Mouse (Mus musculus) limb, embryonic 10.5 days (tissue): ENCODE results near the gene Miga1. TPM values are rescaled to one million over a fixed set of nuclear protein-coding genes. Genes with fewer than 3 reads are reported as not detected.
A peak's percentile ranks its signal among the peaks of the same experiment; 100 is the strongest.
"Not testable (repeated sequence)": the region's sequence is repeated elsewhere in the genome, so short reads cannot be mapped to it uniquely, and the experiment has no call there.

ENCODE experiments used
- DNase-seq: peaks from one replicate; pipeline ENCODE4 v3.0.0-alpha.2; 2017; ENCODE audit warnings: low spot score
- H3K27ac ChIP-seq: fragments of 300-500 bp; sonication (generic); 2 replicates; pipeline ENCODE4 v1.5.1; 2016; ENCODE audit warnings: mild to moderate bottlenecking
- H3K27me3 ChIP-seq: fragments of 300-500 bp; sonication (generic); 2 replicates; pipeline ENCODE4 v1.6.1; 2016; ENCODE audit warnings: low read depth, mild to moderate bottlenecking; ENCODE audit not compliant: poor library complexity, severe bottlenecking
- H3K36me3 ChIP-seq: fragments of 300-500 bp; sonication (generic); 2 replicates; pipeline ENCODE4 v1.6.1; 2016; ENCODE audit warnings: mild to moderate bottlenecking, moderate library complexity
- H3K4me1 ChIP-seq: fragments of 300-500 bp; sonication (generic); 2 replicates; pipeline ENCODE4 v1.6.1; 2016
- H3K4me3 ChIP-seq: fragments of 300-500 bp; sonication (generic); 2 replicates; pipeline ENCODE4 v1.5.1; 2016; ENCODE audit warnings: mild to moderate bottlenecking, moderate library complexity
- H3K9me3 ChIP-seq: fragments of 300-500 bp; sonication (generic); replicated peaks from 2 replicates; pipeline ENCODE4 v1.6.1; 2016; ENCODE audit warnings: mild to moderate bottlenecking
- WGBS: fragments of 180-500 bp; shearing (Covaris S2); methylation state at CpG from one replicate; pipeline ENCODE4 v1.1.7; 2016; 5-methylcytosine and 5-hydroxymethylcytosine counted together
- polyA plus RNA-seq: library from polyadenylated mRNA; unstranded; fragments of >200 nt; fragmentation: Nextera tagmentation; extraction: Ambion mirVana; gene quantifications from 2 replicates; pipeline ENCODE4 v1.2.1, GENCODE M21; 2016

The Miga1 gene
- polyA plus RNA-seq, 1 experiment from 2014 or later: 21.5 TPM

DNA sequence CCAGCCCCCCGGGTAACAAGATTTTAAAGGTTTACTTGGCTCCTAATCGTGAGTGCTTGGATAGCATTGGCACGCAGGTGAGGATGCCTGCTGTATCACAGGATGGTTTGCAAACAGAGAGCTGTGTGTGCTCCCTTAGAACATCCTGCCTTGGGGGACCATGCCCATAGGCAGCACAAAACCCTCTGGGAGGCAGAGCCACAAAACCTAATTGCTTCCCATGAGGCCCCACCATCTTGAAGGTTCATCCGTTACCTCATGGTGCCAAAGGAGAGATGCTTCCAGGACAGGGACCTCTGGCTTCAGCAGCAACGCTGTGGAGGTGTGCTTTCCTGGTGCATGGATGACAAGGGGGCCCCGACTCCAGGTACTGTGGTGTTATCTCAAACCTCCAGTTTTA, 68.3 kb downstream of the Miga1 start:
- WGBS: 86% methylated on average over 6 of the region's 6 CpGs
- Histone ChIP-seq H3K9me3 (no peaks in the 10 kb centered on the region), H3K27me3 (peaks cover 17% of the 10 kb centered on the region), H3K4me1 (no peaks in the 10 kb centered on the region), H3K36me3 (peaks cover 13% of the 10 kb centered on the region), H3K27ac (no peak overlapping the region), H3K4me3 (no peak overlapping the region)
- no peak for DNase-seq

GRCm38 (mm10) chr3:152271071-152271710, 69.0 kb downstream of the Miga1 start:
- peaks cover 8% of the 10 kb centered on the region for H3K36me3 ChIP-seq
- no peak overlapping the region for H3K4me3 ChIP-seq
- H3K9me3 ChIP-seq: no peaks in the 10 kb centered on the region
- H3K27ac ChIP-seq: no peak overlapping the region; the same call in 1 of the 2 replicates
- no peak for DNase-seq
- peaks cover 24% of the 10 kb centered on the region for H3K27me3 ChIP-seq
- H3K4me1 ChIP-seq: peaks cover 3% of the 10 kb centered on the region
- whole genome bisulfite sequencing: 89% methylated on average over 10 of the region's 10 CpGs

DNA sequence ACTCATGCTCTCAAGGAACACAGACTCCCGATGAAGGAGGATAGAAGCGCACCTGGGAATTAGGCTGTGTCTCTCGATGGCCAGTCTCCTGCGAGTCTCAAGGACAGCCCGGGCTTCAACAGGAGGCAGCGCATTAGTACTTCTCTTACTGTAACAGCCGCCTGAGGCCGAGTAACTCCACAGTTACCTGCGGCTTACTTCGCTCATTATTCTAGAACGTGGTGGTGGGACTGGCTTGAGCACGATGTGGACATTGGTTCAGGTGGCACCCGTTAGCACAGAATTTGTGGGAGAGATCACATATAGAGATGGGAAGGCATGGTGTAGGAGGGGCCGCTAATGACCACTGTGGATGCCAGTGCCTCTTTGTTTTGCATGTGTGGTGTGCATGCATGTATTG, 72.1 kb downstream of the Miga1 start:
- Histone ChIP-seq H3K36me3 (0 out of 2 replicates have a peak, but pooled peaks cover 3% of the 10 kb centered on the region), H3K4me1 (peaks cover 18% of the 10 kb centered on the region), H3K27ac (no peak overlapping the region), H3K9me3 (no peaks in the 10 kb centered on the region), H3K4me3 (no peak overlapping the region), H3K27me3 (peaks cover 53% of the 10 kb centered on the region)
- DNase-seq: no peak
- 88% methylated on average over 14 of the region's 14 CpGs for WGBS

DNA sequence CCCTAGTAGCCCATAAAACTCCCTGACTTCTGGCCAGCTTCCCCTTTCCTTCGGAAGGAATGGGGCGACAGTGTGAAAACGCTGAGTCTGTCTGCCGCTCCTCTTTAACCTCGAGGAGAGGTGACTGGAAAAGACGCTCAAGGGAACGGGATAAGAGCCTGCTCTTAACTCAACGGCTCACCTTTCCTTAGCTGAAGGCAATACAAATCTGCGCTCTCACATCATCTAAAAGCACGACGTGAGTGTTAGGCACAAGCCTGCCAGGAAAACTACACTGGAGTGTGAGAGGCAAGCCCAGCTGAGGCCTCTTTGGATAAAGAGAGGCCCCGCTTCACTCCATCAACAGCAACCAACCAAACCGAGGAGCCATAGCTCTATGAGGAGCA, 74.2 kb downstream of the Miga1 start, which contains the start of gene Nexn:
Nexn (minus strand) TSS at position 315 of the 386 bp plus-strand sequence.
- DNase-seq: no peak
- WGBS: 5% methylated on average over 13 of the region's 13 CpGs
- Histone ChIP-seq H3K4me3 (peak within 1 kb of the TSS; percentile 76), H3K27me3 (peaks cover 60% of the 10 kb centered on the region), H3K4me1 (peaks cover 24% of the 10 kb centered on the region), H3K9me3 (no peaks in the 10 kb centered on the region), H3K36me3 (no peaks in the 10 kb centered on the region), H3K27ac (peak within 1 kb of the TSS; percentile 91)

DNA sequence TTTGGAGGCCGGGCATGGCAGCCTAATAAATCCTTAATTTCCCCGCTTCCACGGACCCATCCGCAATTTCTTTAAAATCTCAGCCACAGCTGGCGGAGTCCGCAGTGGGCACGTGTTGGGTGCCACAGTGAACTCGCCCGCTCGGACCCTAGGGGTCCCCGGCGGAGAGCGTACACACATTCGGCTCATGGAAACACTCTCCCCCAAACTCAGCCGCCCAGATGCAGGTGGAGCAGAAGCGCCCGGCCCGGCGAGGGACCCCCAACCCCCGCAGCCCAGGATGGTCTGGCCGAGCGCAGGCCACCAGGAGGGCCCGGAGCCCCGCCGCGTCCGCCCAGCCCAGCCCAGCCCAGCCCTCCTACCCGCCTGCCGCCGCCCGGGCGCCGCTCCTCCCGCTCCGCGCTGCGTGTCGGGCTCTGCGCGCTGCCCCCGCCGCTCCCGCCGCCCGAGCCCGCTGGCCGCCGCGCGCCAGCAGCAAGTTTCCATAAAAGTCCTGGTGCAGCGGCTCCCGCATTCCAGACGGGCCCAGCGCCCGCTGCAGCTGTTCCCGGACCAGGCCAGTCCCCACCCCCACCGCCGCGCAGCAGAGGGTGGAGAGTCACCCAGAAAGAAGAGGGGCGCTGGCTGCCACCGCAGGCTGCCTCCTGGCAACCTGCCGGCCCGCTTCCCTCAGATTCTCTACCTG, 74.7 kb downstream of the Miga1 start:
- Histone ChIP-seq H3K36me3 (no peaks in the 10 kb centered on the region), H3K9me3 (no peaks in the 10 kb centered on the region), H3K27ac (peak overlapping the region; percentile 91), H3K4me3 (peak overlapping the region; percentile 76), H3K4me1 (peaks cover 24% of the 10 kb centered on the region), H3K27me3 (peaks cover 60% of the 10 kb centered on the region)
- 1% methylated on average over 63 of the region's 63 CpGs for WGBS
- peak; percentile 83 for DNase-seq

DNA sequence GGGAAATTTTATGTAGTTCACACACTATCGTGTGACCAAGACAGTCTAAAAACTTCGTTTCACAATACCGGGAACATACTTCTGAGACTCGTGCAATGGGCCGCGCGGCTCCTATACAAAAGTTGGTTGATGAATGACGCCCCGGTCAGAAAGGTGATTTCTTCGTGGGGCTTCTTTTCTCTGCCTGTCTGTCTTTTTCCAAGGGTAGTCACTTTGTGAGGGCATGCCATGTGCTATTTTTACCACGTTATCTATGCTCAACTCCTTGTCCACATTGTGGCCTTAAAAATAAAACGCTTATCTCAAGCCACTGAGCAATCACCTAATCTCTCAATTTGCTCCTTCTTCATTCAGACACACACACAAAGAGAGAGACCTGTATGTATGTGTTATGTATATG, 75.4 kb downstream of the Miga1 start:
- Histone ChIP-seq H3K4me3 (peak overlapping the region; percentile 76), H3K4me1 (peaks cover 24% of the 10 kb centered on the region), H3K27ac (peak overlapping the region; percentile 91; the same call in 1 of the 2 replicates), H3K27me3 (peaks cover 60% of the 10 kb centered on the region), H3K9me3 (no peaks in the 10 kb centered on the region), H3K36me3 (no peaks in the 10 kb centered on the region)
- DNase-seq: no peak
- WGBS: 49% methylated on average over 12 of the region's 12 CpGs

DNA sequence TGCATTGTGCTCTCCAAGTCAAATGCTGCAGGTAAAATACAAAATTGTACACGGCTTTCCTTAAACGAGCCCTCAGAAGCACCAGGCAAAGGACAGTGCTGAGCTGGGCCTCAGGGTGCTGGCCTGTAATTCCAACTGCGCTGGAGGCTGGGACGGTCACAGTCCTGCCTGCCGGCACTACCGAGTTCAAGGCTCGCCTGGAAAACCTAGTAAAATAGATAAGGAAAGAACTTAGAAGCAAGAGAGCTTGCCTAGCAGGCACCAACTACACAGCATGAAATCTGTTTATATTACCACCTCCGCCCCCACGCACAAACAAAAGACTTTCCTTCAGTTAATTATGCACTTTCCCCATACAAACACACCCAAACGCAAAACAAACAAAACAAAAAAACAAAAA, 75.8 kb downstream of the Miga1 start:
- Histone ChIP-seq H3K9me3 (no peaks in the 10 kb centered on the region), H3K4me1 (peaks cover 24% of the 10 kb centered on the region), H3K36me3 (no peaks in the 10 kb centered on the region), H3K4me3 (no peak overlapping the region), H3K27ac (no peak overlapping the region), H3K27me3 (peaks cover 60% of the 10 kb centered on the region)
- no peak for DNase-seq
- WGBS: 49% methylated on average over 10 of the region's 10 CpGs

- Histone ChIP-seq H3K4me1 (peaks cover 24% of the 10 kb centered on the region), H3K27me3 (peaks cover 44% of the 10 kb centered on the region), H3K9me3 (no peaks in the 10 kb centered on the region), H3K36me3 (no peaks in the 10 kb centered on the region), H3K4me3 (no peak overlapping the region), H3K27ac (no peak overlapping the region)
- no peak for DNase-seq
- 62% methylated on average over 8 of the region's 8 CpGs for WGBS
These were observed 78.3 kb downstream of the Miga1 start for GRCm38 (mm10) chr3:152261948-152262347.

DNA sequence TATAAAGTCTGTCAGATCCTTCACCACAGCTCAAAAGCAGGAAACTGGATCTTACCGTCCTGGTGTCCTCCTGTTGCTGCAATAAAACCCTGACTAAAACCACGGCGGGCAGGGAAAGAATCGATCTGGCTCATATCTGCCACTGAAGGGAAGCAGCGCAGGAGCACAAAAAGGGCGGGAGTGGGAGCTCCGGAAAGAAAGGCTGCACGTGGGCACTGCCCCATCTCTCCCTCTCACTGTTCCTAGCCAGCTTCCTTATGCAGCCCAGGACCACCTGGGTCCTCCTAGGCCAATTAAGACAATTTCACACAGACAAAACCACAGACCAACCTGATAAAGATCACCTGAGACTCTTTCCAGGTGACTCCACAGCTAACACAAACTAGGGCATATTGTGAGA, 78.8 kb downstream of the Miga1 start:
- Histone ChIP-seq H3K4me1 (peaks cover 23% of the 10 kb centered on the region), H3K4me3 (no peak overlapping the region), H3K27ac (no peak overlapping the region), H3K27me3 (peaks cover 39% of the 10 kb centered on the region), H3K9me3 (no peaks in the 10 kb centered on the region), H3K36me3 (no peaks in the 10 kb centered on the region)
- 60% methylated on average over 8 of the region's 8 CpGs for WGBS
- DNase-seq: no peak

- Histone ChIP-seq H3K36me3 (no peaks in the 10 kb centered on the region), H3K4me3 (no peak overlapping the region), H3K27ac (no peak overlapping the region), H3K9me3 (no peaks in the 10 kb centered on the region), H3K4me1 (peaks cover 12% of the 10 kb centered on the region), H3K27me3 (peaks cover 30% of the 10 kb centered on the region)
- WGBS: 94% methylated on average over 1 of the region's 1 CpGs
- no peak for DNase-seq
These were observed 79.8 kb downstream of the Miga1 start for GRCm38 (mm10) chr3:152260362-152260761.

DNA sequence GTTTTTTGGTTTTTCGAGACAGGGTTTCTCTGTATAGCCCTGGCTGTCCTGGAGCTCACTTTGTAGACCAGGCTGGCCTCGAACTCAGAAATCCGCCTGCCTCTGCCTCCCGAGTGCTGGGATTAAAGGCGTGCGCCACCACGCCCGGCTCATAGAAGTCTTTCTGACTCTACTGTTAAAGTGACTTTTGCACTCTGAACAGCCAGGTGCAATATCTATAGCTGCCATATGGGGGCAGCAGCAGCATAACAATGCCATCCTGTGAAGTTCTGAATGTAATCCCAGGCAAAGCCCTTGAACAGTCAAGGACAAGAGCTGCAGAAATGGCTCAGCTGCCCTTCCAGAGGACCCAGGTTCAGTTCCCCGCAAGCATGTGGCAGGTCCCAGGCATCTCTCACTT, 80.8 kb downstream of the Miga1 start:
- WGBS: 51% methylated on average over 8 of the region's 9 CpGs
- not testable (repeated sequence) for H3K36me3 ChIP-seq, H3K9me3 ChIP-seq, H3K27ac ChIP-seq, H3K4me1 ChIP-seq, H3K4me3 ChIP-seq
- DNase-seq: peak; percentile 84
- H3K27me3 ChIP-seq: peaks cover 20% of the 10 kb centered on the region

DNA sequence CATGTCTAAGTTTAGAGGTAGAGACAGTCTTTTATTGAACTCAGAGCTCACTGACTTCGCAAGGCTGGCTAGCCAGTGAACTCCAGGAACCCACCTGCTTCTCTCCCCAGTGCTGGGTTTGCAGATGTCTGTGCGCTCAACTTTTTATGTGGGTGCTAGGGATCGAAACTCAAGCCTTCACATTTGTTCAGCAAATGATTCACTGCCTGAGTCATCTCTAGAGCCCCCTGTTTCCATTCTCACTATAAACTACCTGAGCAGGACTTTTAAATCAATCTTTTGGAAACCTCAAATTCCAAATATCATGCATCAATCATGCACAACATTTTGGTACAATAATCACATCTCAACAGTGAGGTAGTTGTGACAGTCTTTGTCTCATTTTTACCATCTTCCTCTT, 82.7 kb downstream of the Miga1 start:
- no peak overlapping the region for H3K27ac ChIP-seq
- peaks cover 4% of the 10 kb centered on the region; the same call in 1 of the 2 replicates for H3K27me3 ChIP-seq
- H3K9me3 ChIP-seq: no peaks in the 10 kb centered on the region
- no peak overlapping the region for H3K4me3 ChIP-seq
- no peaks in the 10 kb centered on the region for H3K36me3 ChIP-seq
- WGBS: 87% methylated on average over 3 of the region's 3 CpGs
- H3K4me1 ChIP-seq: peaks cover 6% of the 10 kb centered on the region; the same call in 1 of the 2 replicates
- no peak for DNase-seq

GRCm38 (mm10) chr3:152250487-152250886, 89.7 kb downstream of the Miga1 start:
- no peaks in the 10 kb centered on the region for H3K9me3 ChIP-seq
- no peaks in the 10 kb centered on the region for H3K4me1 ChIP-seq
- H3K27ac ChIP-seq: no peak overlapping the region
- DNase-seq: no peak
- H3K27me3 ChIP-seq: no peaks in the 10 kb centered on the region
- H3K36me3 ChIP-seq: no peaks in the 10 kb centered on the region
- no peak overlapping the region for H3K4me3 ChIP-seq
- 84% methylated on average over 1 of the region's 1 CpGs for WGBS
